Mouse (Mus musculus) heart, postnatal 0 days (tissue): ENCODE results near the gene Scd1. TPM values are rescaled to one million over a fixed set of nuclear protein-coding genes. Genes with fewer than 3 reads are reported as not detected.

ENCODE experiments used
- ATAC-seq: fragments of 200-750 bp; cut with Nextera tagmentation; 2 replicates; pipeline ENCODE4 v1.8.0; 2017; ENCODE audit warnings: low read depth, moderate number of reproducible peaks, moderate library complexity; ENCODE audit not compliant: insufficient read depth
- DNase-seq: peaks from one replicate; pipeline ENCODE4 v3.0.0-alpha.2; 2016; ENCODE audit warnings: low spot score
- H3K27ac ChIP-seq: fragments of 300-500 bp; sonication (generic); 2 replicates; pipeline ENCODE4 v1.5.1; 2014; ENCODE audit warnings: low read depth, mild to moderate bottlenecking
- H3K27me3 ChIP-seq: fragments of 300-500 bp; sonication (generic); 2 replicates; pipeline ENCODE4 v1.6.1; 2014; ENCODE audit warnings: low read length, mixed read lengths; ENCODE audit not compliant: control insufficient read depth, insufficient read depth
- H3K36me3 ChIP-seq: fragments of 300-500 bp; sonication (generic); replicated peaks from 2 replicates; pipeline ENCODE4 v1.6.1; 2014; ENCODE audit warnings: low read length, mixed read lengths; ENCODE audit not compliant: control insufficient read depth, insufficient read depth
- H3K4me1 ChIP-seq: fragments of 300-500 bp; sonication (generic); 2 replicates; pipeline ENCODE4 v1.6.1; 2014; ENCODE audit warnings: antibody characterized with exemption; ENCODE audit not compliant: control insufficient read depth, insufficient read depth
- H3K4me2 ChIP-seq: fragments of 300-500 bp; sonication (generic); 2 replicates; pipeline ENCODE4 v1.6.1; 2014; ENCODE audit warnings: low read depth, mild to moderate bottlenecking, low read length, moderate library complexity
- H3K4me3 ChIP-seq: fragments of 300-500 bp; sonication (generic); 2 replicates; pipeline ENCODE4 v1.5.1; 2014; ENCODE audit warnings: low read depth, low read length
- H3K9ac ChIP-seq: fragments of 300-500 bp; sonication (generic); replicated peaks from 2 replicates; pipeline ENCODE4 v1.6.1; 2014; ENCODE audit warnings: low read depth, low read length, mixed read lengths
- H3K9me3 ChIP-seq: fragments of 300-500 bp; sonication (generic); replicated peaks from 2 replicates; pipeline ENCODE4 v1.6.1; 2016; ENCODE audit warnings: low read length; ENCODE audit not compliant: control insufficient read depth
- CTCF ChIP-seq: IDR thresholded peaks from 2 replicates; pipeline ENCODE4 v1.5.1; 2016; ENCODE audit warnings: antibody characterized with exemption, control low read depth, low read depth
- EP300 ChIP-seq: IDR thresholded peaks from 2 replicates; pipeline ENCODE4 v1.6.1; 2016; ENCODE audit warnings: antibody characterized with exemption, low read depth
- WGBS: fragments of 180-500 bp; shearing (Covaris S2); extraction: QIAGEN DNeasy Blood & Tissue Kit; methylation state at CpG from one replicate; pipeline ENCODE4 v1.1.7; 2014; 5-methylcytosine and 5-hydroxymethylcytosine counted together
- polyA plus RNA-seq: library from polyadenylated mRNA; unstranded; fragments of >200 nt; fragmentation: Nextera tagmentation; extraction: Ambion mirVana; gene quantifications from 2 replicates; pipeline ENCODE4 v1.2.1, GENCODE M21; 2015
- total RNA-seq: library from RNA; depleted of rRNA; stranded (reverse); fragments of >200 nt; gene quantifications from 2 replicates; pipeline ENCODE4 v1.2.3, GENCODE M21; 2014; ENCODE audit warnings: low replicate concordance

Gene Scd1
- total and polyA plus RNA-seq, 2 experiments from 2014 or later: 0.66 to 6.2 TPM

GRCm38 (mm10) chr19:44439302-44439701 lies 31.6 kb upstream of the Scd1 start:
- no peak for TF ChIP-seq CTCF
- TF ChIP-seq EP300: no peak
- Histone ChIP-seq H3K4me2 (no peak overlapping the region), H3K4me3 (no peak overlapping the region), H3K36me3 (no peaks in the 10 kb centered on the region), H3K4me1 (no peaks in the 10 kb centered on the region), H3K9ac (no peak overlapping the region), H3K27me3 (no peaks in the 10 kb centered on the region), H3K9me3 (no peaks in the 10 kb centered on the region), H3K27ac (no peak overlapping the region)
- DNase-seq: no peak
- no peak for ATAC-seq
- WGBS: 31% methylated on average over 4 of the region's 4 CpGs

GRCm38 (mm10) chr19:44437975-44438374 lies 30.3 kb upstream of the Scd1 start:
- Histone ChIP-seq H3K27me3 (no peaks in the 10 kb centered on the region), H3K27ac (no peak overlapping the region), H3K9ac (no peak overlapping the region), H3K36me3 (no peaks in the 10 kb centered on the region), H3K4me2 (no peak overlapping the region), H3K4me1 (no peaks in the 10 kb centered on the region), H3K4me3 (no peak overlapping the region), H3K9me3 (no peaks in the 10 kb centered on the region)
- DNase-seq: no peak
- no peak for TF ChIP-seq EP300
- no peak for TF ChIP-seq CTCF
- 62% methylated on average over 6 of the region's 6 CpGs for WGBS
- no peak for ATAC-seq

GRCm38 (mm10) chr19:44432084-44432483 lies 24.4 kb upstream of the Scd1 start:
- ATAC-seq: no peak
- H3K4me2 ChIP-seq: no peak overlapping the region
- 71% methylated on average over 5 of the region's 5 CpGs for WGBS
- DNase-seq: no peak
- TF ChIP-seq CTCF (no peak), EP300 (no peak)
- no peaks in the 10 kb centered on the region for H3K9me3 ChIP-seq
- no peaks in the 10 kb centered on the region for H3K27me3 ChIP-seq
- no peak overlapping the region for H3K4me3 ChIP-seq
- H3K27ac ChIP-seq: no peak overlapping the region
- H3K4me1 ChIP-seq: no peaks in the 10 kb centered on the region
- H3K36me3 ChIP-seq: no peaks in the 10 kb centered on the region
- H3K9ac ChIP-seq: no peak overlapping the region

- Histone ChIP-seq H3K4me2 (no peak overlapping the region), H3K4me1 (no peaks in the 10 kb centered on the region), H3K9ac (no peak overlapping the region), H3K27ac (no peak overlapping the region), H3K4me3 (no peak overlapping the region), H3K36me3 (no peaks in the 10 kb centered on the region), H3K9me3 (no peaks in the 10 kb centered on the region), H3K27me3 (no peaks in the 10 kb centered on the region)
- no peak for DNase-seq
- TF ChIP-seq EP300: no peak
- no peak for TF ChIP-seq CTCF
- ATAC-seq: no peak
- WGBS: 70% methylated on average over 1 of the region's 1 CpGs
Measured at GRCm38 (mm10) chr19:44427721-44428120, 20.0 kb upstream of the Scd1 start.

GRCm38 (mm10) chr19:44422051-44422631 lies 14.5 kb upstream of the Scd1 start:
- WGBS: 56% methylated on average over 8 of the region's 8 CpGs

GRCm38 (mm10) chr19:44419530-44419929 lies 11.9 kb upstream of the Scd1 start:
- H3K9ac ChIP-seq: no peak overlapping the region
- no peak overlapping the region for H3K27ac ChIP-seq
- 0 out of 2 replicates have a peak, but pooled peaks cover 10% of the 10 kb centered on the region for H3K27me3 ChIP-seq
- H3K9me3 ChIP-seq: no peaks in the 10 kb centered on the region
- H3K4me3 ChIP-seq: no peak overlapping the region
- no peaks in the 10 kb centered on the region for H3K4me1 ChIP-seq
- no peak for ATAC-seq
- H3K4me2 ChIP-seq: no peak overlapping the region
- 42% methylated on average over 11 of the region's 11 CpGs for WGBS
- TF ChIP-seq CTCF (no peak), EP300 (no peak)
- no peak for DNase-seq
- no peaks in the 10 kb centered on the region for H3K36me3 ChIP-seq

More at GRCm38 (mm10) chr19:44422051-44422631, 14.5 kb upstream of the Scd1 start:
- no peaks in the 10 kb centered on the region for H3K9me3 ChIP-seq
- H3K27me3 ChIP-seq: no peaks in the 10 kb centered on the region
- H3K27ac ChIP-seq: no peak overlapping the region
- no peak overlapping the region for H3K9ac ChIP-seq
- no peaks in the 10 kb centered on the region for H3K36me3 ChIP-seq
- no peak; the same call in 1 of the 2 replicates for ATAC-seq
- no peak overlapping the region for H3K4me3 ChIP-seq
- no peak overlapping the region for H3K4me2 ChIP-seq
- no peak for DNase-seq
- TF ChIP-seq EP300: no peak
- no peak for TF ChIP-seq CTCF
- H3K4me1 ChIP-seq: no peaks in the 10 kb centered on the region
